Mouse (Mus musculus) skeletal muscle tissue, adult 2 months (tissue): ENCODE results near the gene Slc25a5.
A peak's percentile ranks its signal among the peaks of the same experiment; 100 is the strongest.
"Not testable (repeated sequence)": the region's sequence is repeated elsewhere in the genome, so short reads cannot be mapped to it uniquely, and the experiment has no call there.

Experiments used
- DNase-seq: peaks from one replicate; pipeline ENCODE4 v3.0.0-alpha.2; 2012; ENCODE audit warnings: low read depth, low spot score

Slc25a5 gene

DNA sequence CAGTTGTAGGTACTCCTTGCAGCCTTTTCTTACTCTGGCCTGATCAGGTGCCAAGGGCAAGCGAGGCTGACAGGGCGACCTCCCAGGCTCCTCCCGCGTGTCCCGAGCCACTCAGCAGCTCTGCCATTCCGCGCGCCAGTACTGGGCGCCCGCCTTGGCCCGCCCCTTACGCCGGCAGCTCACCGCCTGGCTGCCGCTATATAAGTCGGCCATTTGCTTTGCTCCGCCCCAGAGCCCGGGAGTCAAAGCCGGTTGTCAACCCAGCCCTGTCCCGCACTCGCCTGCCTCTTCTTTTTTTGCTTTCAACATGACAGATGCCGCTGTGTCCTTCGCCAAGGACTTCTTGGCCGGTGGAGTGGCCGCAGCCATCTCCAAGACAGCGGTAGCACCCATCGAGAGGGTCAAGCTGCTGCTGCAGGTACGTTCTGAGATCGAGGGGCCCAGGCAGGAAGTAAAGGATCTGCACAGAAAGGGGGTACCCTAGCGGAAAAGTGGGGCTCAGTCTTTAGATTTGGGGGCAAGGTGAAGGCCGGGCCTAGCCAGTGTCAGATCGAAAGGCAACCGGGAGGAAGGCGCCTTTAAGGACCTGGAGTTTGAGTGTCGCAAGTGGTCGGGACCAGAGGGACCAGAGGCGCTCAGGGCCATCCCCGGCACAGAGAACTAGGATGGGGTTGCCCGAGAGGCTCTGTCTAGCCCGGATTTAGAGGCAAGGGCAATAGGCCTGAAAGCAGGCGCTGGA lies at the start of gene Slc25a5:
TSS of gene Slc25a5 (plus strand) at position 228 of the 739 bp plus-strand sequence.
- DNase-seq = peak; percentile 89

DNA sequence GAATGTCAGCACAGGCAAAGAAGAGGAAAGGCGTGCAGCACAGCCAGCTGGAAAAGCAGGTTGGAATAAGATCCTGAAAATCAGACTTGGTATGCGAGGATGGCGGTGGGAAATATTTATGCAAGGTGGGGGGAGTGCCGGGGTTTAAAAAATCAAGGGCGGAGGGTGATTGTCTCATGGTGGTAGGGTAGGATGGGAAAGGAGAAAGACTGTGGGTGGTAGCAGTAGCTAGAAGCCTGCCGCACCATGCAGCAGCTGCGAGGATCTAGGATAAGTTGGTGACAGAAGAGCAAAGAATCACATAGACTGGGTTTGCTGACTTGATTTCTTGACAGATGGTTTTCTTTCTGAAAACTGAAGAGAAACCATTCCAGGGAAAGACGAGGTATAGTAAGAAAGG lies 48.7 kb upstream of the Slc25a5 start:
- no peak for DNase-seq

DNA sequence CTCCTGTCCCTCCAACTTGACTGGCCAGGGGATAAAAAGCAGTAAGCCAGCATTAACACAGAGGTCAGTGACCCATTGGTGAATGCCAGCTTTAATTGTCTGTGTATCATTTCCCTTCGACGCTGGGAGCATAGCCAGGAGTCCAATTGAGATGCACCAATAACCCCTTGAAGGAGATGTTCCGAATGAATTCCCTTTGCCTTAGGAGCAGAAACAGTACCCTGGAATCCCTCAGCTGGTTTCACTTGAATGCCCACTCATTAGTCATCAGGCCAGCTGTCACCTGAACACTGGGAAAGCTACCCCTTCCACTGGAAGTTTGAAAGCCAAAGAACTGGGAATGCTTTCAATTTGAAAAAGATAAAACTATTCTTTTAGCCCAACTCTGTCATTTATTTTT lies 46.9 kb upstream of the Slc25a5 start:
- DNase-seq = no peak

GRCm38 (mm10) chrX:36749281-36749785 lies 46.1 kb upstream of the Slc25a5 start:
- no peak for DNase-seq

DNA sequence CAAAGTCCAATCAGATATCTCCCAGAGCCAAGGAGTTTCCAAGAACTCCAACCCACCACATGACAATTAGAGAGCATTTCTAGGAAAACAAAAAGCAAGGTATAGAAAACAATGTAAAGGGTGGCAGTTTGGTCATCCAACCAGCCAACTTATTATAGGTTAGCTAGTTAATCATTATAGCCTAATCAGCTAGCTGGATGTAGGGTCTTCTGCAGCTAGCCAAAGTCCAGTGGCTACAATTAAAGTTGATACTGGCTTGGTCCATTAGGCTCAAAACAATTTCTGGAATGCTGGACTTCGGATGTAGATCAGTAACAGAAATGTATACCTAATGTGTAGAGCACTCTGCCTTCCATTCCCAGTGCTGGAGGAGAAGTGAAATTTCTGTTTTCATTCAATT lies 44.9 kb upstream of the Slc25a5 start:
- no peak for DNase-seq

DNA sequence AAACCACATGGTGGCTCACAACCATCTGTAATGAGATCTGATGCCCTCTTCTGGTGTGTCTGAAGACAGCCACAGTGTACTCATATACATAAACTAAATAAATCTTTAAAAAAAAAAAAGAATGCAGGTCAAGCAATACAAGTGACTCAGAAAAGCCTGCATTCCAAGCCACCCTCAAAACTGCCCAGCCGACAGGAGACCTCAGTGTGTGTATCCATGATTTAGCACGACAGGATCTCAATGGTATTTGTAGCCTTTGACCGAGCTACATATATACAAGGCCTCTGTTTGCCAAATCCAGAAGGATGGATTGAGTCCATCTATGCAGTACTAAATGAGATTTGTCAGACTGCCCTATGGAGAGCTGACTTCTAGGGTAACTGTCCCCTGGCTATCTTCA lies 42.9 kb upstream of the Slc25a5 start:
- DNase-seq = no peak

- no peak for DNase-seq
Observed at GRCm38 (mm10) chrX:36757796-36758472, 37.5 kb upstream of the Slc25a5 start.

- no peak for DNase-seq
Observed at GRCm38 (mm10) chrX:36758566-36758965, 36.9 kb upstream of the Slc25a5 start.

GRCm38 (mm10) chrX:36760946-36761635 lies 34.4 kb upstream of the Slc25a5 start:
- peak; percentile 34 for DNase-seq

DNA sequence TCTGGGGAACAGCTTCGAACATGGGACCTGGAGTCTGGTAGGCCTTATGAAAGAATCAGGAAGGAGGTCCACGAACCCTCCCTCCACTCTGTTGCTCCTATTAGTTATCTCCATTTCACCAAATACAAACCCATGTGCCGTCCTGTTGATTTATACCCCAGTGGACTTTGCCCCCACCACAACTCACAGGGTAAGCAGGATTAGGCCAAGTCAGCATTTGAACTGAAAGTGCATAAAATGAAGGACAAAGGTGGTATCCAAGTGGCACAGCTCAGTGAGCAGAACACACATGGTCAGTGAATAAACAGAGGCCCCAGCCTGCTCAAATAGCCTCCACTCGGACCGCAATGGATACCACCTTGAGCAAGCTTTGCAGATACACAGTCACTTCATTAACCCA lies 33.2 kb upstream of the Slc25a5 start:
- DNase-seq = no peak

- no peak for DNase-seq
Observed at GRCm38 (mm10) chrX:36762894-36763293, 32.6 kb upstream of the Slc25a5 start.

GRCm38 (mm10) chrX:36763298-36763933 lies 32.0 kb upstream of the Slc25a5 start:
- no peak for DNase-seq

GRCm38 (mm10) chrX:36763934-36764317 lies 31.5 kb upstream of the Slc25a5 start:
- DNase-seq = no peak

DNA sequence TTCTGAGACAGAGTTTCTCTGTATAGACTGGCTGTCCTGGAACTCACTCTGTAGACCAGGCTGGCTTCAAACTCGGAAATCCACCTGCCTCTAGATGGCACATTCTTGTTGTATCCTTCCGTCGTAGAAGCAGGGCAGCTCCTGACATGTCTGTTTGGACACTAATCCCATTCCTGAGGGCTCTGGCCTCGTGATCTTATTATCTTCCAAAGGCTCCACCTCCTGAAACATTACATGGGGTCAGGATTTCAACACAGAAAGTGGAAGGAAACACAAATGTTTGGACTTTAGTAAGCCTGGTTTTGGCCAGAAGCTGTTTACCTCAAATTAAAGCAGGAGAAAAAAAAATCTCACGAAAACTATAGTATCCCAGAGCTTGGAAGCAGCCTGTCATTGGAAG lies 28.1 kb upstream of the Slc25a5 start:
- DNase-seq = no peak

DNA sequence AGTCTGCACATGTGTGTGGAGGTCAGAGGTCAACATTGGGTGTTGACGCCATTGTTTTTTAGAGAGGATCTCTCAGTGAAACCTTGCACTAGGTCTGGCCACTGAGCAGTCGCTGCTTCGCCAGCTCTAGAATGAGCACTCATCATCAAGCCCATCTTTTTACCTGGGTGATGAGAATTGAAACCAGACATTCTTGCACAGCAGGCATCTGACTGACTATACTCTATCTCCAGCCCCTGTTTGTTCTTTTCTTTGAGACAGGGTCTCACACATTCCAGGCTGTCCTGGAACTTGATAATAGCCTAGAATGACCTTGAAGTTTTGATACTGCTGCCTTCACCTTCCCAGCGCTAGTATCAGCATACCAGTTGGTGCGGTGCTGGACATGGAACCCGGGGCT lies 22.9 kb upstream of the Slc25a5 start:
- DNase-seq = no peak

DNA sequence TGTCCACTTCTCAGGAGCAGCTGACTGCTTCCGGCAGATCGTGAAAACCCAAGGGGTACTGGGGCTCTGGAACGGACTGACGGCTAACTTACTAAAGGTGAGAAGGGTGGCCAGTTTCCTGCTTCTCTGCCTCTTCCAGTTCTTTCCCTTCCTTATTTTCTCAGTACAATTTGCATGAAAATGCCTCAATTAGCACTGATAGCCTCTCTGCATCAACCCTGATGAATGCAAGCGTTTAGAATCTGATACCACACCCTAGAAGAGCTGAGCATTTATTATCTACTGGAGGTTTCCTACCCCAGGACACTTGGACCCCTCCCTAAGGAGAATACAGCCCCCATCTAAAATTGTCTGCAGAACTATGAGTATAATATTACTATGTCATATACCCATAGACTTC lies 19.9 kb upstream of the Slc25a5 start:
- DNase-seq = no peak

- no peak for DNase-seq
Observed at GRCm38 (mm10) chrX:36777694-36778093, 17.8 kb upstream of the Slc25a5 start.

GRCm38 (mm10) chrX:36789360-36789759 lies 6.1 kb upstream of the Slc25a5 start:
- no peak for DNase-seq

- no peak for DNase-seq
Observed at GRCm38 (mm10) chrX:36794571-36794970, 880 bp upstream of the Slc25a5 start.

DNA sequence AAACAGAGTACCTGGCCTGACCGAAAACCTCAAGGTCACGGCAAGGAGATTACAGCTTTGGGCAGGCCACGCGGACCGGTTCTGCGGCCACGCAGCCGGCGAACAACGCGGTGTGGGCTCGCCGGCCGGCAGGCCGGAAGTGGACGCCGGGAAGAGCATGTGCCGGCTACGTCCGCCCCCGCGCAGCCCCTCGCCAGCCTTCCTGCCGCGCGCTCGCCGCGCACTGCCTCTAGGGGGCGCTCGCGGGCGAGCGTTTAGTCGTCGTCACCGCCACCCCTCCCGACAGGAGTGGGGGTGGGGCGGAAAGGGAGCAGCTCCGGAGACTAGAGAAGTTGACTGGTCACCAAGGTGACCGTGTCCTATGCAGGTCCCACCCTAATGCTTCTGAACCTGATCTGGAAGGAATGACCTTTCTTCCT lies 721 bp downstream of the Slc25a5 start:
- DNase-seq = peak; percentile 82

- not testable (repeated sequence) for DNase-seq
Observed at GRCm38 (mm10) chrX:36796734-36797133, 1.3 kb downstream of the Slc25a5 start.
